Mouse (Mus musculus) kidney, postnatal 0 days (tissue): ENCODE measurements around the gene Coq8a. TPM values are rescaled to one million over a fixed set of nuclear protein-coding genes. Genes with fewer than 3 reads are reported as not detected.

Experiments used
- ATAC-seq: fragments of 200-750 bp; cut with Nextera tagmentation; replicated peaks from 2 replicates; pipeline ENCODE4 v1.8.0; 2017; ENCODE audit warnings: low read depth, moderate number of reproducible peaks, moderate TSS enrichment, moderate library complexity; ENCODE audit not compliant: low FRiP score
- DNase-seq: peaks from one replicate; pipeline ENCODE4 v3.0.0-alpha.2; 2016; ENCODE audit warnings: low spot score
- H3K27ac ChIP-seq: fragments of 300-500 bp; sonication (generic); 2 replicates; pipeline ENCODE4 v1.5.1; 2014; ENCODE audit warnings: mild to moderate bottlenecking
- H3K27me3 ChIP-seq: fragments of 300-500 bp; sonication (generic); 2 replicates; pipeline ENCODE4 v1.6.1; 2014; ENCODE audit warnings: low read length, mixed read lengths; ENCODE audit not compliant: insufficient read depth
- H3K36me3 ChIP-seq: fragments of 300-500 bp; sonication (generic); 2 replicates; pipeline ENCODE4 v1.6.1; 2014; ENCODE audit warnings: low read length, mixed read lengths; ENCODE audit not compliant: insufficient read depth
- H3K4me1 ChIP-seq: fragments of 300-500 bp; sonication (generic); replicated peaks from 2 replicates; pipeline ENCODE4 v1.6.1; 2014; ENCODE audit warnings: antibody characterized with exemption, low read length, mixed read lengths; ENCODE audit not compliant: insufficient read depth
- H3K4me2 ChIP-seq: fragments of 300-500 bp; sonication (generic); 2 replicates; pipeline ENCODE4 v1.6.1; 2014; ENCODE audit warnings: mild to moderate bottlenecking, low read length, moderate library complexity, mixed read lengths
- H3K4me3 ChIP-seq: fragments of 300-500 bp; sonication (generic); replicated peaks from 2 replicates; pipeline ENCODE4 v1.5.1; 2014; ENCODE audit warnings: low read depth, low read length
- H3K9ac ChIP-seq: fragments of 300-500 bp; sonication (generic); 2 replicates; pipeline ENCODE4 v1.6.1; 2014; ENCODE audit warnings: low read depth, low read length
- H3K9me3 ChIP-seq: fragments of 300-500 bp; sonication (generic); replicated peaks from 2 replicates; pipeline ENCODE4 v1.6.1; 2016; ENCODE audit warnings: low read length, inconsistent platforms, mixed read lengths
- CTCF ChIP-seq: IDR thresholded peaks from 2 replicates; pipeline ENCODE4 v1.5.1; 2016; ENCODE audit warnings: antibody characterized with exemption, low read depth, mild to moderate bottlenecking, moderate library complexity
- WGBS: fragments of 180-500 bp; shearing (Covaris S2); extraction: QIAGEN DNeasy Blood & Tissue Kit; methylation state at CpG from one replicate; pipeline ENCODE4 v1.1.7; 2014; 5-methylcytosine and 5-hydroxymethylcytosine counted together
- polyA plus RNA-seq: library from polyadenylated mRNA; unstranded; fragments of >200 nt; fragmentation: Nextera tagmentation; extraction: Ambion mirVana; gene quantifications from 2 replicates; pipeline ENCODE4 v1.2.1, GENCODE M21; 2015

Gene Coq8a
- polyA plus RNA-seq, 1 experiment from 2014 or later = 31.5 TPM

DNA sequence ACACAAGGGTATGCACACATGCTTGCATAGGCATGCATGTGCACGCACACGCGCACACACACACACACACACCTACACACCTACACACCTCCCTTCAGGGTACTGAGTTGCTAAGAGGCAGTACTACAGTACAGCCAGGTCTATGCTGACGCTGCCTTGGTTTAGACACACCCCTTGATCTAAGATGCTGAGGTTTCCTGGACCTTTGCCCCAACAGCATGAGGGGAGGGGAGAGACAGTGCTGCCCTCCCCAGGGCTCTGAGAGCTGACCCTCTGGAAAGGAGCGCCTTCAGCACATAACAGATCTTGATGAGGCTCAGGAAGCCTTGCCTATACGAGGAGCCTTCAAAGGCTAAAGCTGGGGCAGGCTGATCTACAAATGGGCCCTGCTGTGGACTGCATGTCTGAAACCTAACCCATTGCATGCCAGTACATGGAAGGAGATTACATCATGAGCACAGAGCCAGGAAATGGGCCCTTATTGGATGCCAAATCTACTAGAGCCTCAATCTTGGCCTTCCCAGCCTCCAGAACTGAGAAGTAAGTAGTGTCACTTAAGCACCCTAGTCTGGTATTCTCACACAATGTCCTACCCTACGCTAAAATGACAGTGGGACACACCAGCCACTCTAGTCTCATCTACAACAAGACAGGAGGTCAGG, 18.0 kb downstream of the Coq8a start:
- H3K27ac ChIP-seq = 0 out of 2 replicates have a peak overlapping the region, but pooled peaks have one; percentile 14
- 85% methylated on average over 7 of the region's 7 CpGs for WGBS
- ATAC-seq = peak; percentile 62

GRCm38 (mm10) chr1:180179840-180180239, 19.6 kb downstream of the Coq8a start:
- ATAC-seq (no peak), DNase-seq (no peak)
- Histone ChIP-seq H3K4me1 (no peaks in the 10 kb centered on the region), H3K27ac (no peak overlapping the region), H3K9me3 (no peaks in the 10 kb centered on the region), H3K36me3 (no peaks in the 10 kb centered on the region), H3K4me3 (no peak overlapping the region), H3K9ac (no peak overlapping the region), H3K4me2 (no peak overlapping the region), H3K27me3 (no peaks in the 10 kb centered on the region)
- TF ChIP-seq CTCF = no peak
- WGBS = 68% methylated on average over 2 of the region's 2 CpGs

More for the DNA sequence above, 18.0 kb downstream of the Coq8a start:
- H3K27me3 ChIP-seq = no peaks in the 10 kb centered on the region
- DNase-seq = no peak
- H3K9ac ChIP-seq = no peak overlapping the region
- TF ChIP-seq CTCF = no peak
- no peaks in the 10 kb centered on the region for H3K9me3 ChIP-seq
- no peaks in the 10 kb centered on the region for H3K4me1 ChIP-seq
- H3K36me3 ChIP-seq = no peaks in the 10 kb centered on the region
- no peak overlapping the region for H3K4me2 ChIP-seq
- no peak overlapping the region for H3K4me3 ChIP-seq

- H3K4me3 ChIP-seq = no peak overlapping the region
- no peak overlapping the region for H3K9ac ChIP-seq
- no peak overlapping the region for H3K4me2 ChIP-seq
- no peak for DNase-seq
- 95% methylated on average over 4 of the region's 4 CpGs for WGBS
- no peak overlapping the region for H3K27ac ChIP-seq
- no peak for ATAC-seq
- H3K4me1 ChIP-seq = no peaks in the 10 kb centered on the region
- H3K36me3 ChIP-seq = no peaks in the 10 kb centered on the region
- H3K9me3 ChIP-seq = no peaks in the 10 kb centered on the region
- no peak for TF ChIP-seq CTCF
- no peaks in the 10 kb centered on the region for H3K27me3 ChIP-seq
Measured at GRCm38 (mm10) chr1:180179100-180179499, 20.3 kb downstream of the Coq8a start.

- H3K4me1 ChIP-seq = no peaks in the 10 kb centered on the region
- no peak overlapping the region for H3K4me3 ChIP-seq
- no peak overlapping the region for H3K27ac ChIP-seq
- ATAC-seq (no peak), DNase-seq (no peak)
- no peaks in the 10 kb centered on the region for H3K9me3 ChIP-seq
- no peak for TF ChIP-seq CTCF
- H3K27me3 ChIP-seq = no peaks in the 10 kb centered on the region
- no peak overlapping the region for H3K9ac ChIP-seq
- WGBS = 85% methylated on average over 9 of the region's 9 CpGs
- H3K36me3 ChIP-seq = no peaks in the 10 kb centered on the region
- no peak overlapping the region for H3K4me2 ChIP-seq
Measured at GRCm38 (mm10) chr1:180178340-180178739, 21.1 kb downstream of the Coq8a start.

- H3K4me1 ChIP-seq = no peaks in the 10 kb centered on the region
- H3K27me3 ChIP-seq = no peaks in the 10 kb centered on the region
- no peaks in the 10 kb centered on the region for H3K36me3 ChIP-seq
- WGBS = 14% methylated on average over 1 of the region's 1 CpGs
- peak overlapping the region; percentile 64; the same call in 1 of the 2 replicates for H3K27ac ChIP-seq
- H3K9me3 ChIP-seq = no peaks in the 10 kb centered on the region
- H3K4me3 ChIP-seq = no peak overlapping the region
- no peak overlapping the region for H3K9ac ChIP-seq
- H3K4me2 ChIP-seq = no peak overlapping the region
- no peak for ATAC-seq
- no peak for TF ChIP-seq CTCF
- no peak for DNase-seq
Measured at GRCm38 (mm10) chr1:180176784-180177183, 22.6 kb downstream of the Coq8a start.

GRCm38 (mm10) chr1:180175635-180176034, 23.8 kb downstream of the Coq8a start:
- TF ChIP-seq CTCF = no peak
- H3K4me1 ChIP-seq = no peaks in the 10 kb centered on the region
- H3K9me3 ChIP-seq = no peaks in the 10 kb centered on the region
- ATAC-seq (peak; percentile 92), DNase-seq (peak; percentile 30)
- H3K4me2 ChIP-seq = no peak overlapping the region
- 46% methylated on average over 8 of the region's 8 CpGs for WGBS
- no peaks in the 10 kb centered on the region for H3K36me3 ChIP-seq
- peak overlapping the region; percentile 64 for H3K27ac ChIP-seq
- H3K9ac ChIP-seq = no peak overlapping the region
- H3K4me3 ChIP-seq = no peak overlapping the region
- no peaks in the 10 kb centered on the region for H3K27me3 ChIP-seq
